Mouse (Mus musculus) E14TG2a.4 (cell line): Measurements from ENCODE around the gene Inka1.
A peak's percentile ranks its signal among the peaks of the same experiment; 100 is the strongest.

Source experiments
- H3K27me3 ChIP-seq: 2 replicates; pipeline ENCODE4 v1.6.1; 2014; ENCODE audit warnings: low read length, control low read depth; ENCODE audit not compliant: insufficient read depth
- H3K36me3 ChIP-seq: 2 replicates; pipeline ENCODE4 v1.6.1; 2014; ENCODE audit warnings: low read length, control low read depth; ENCODE audit not compliant: insufficient read depth
- H3K4me1 ChIP-seq: replicated peaks from 2 replicates; pipeline ENCODE4 v1.6.1; 2014; ENCODE audit warnings: low read depth, low read length, control low read depth
- H3K4me3 ChIP-seq: replicated peaks from 2 replicates; pipeline ENCODE4 v1.5.1; 2014; ENCODE audit warnings: mild to moderate bottlenecking, low read length
- H3K9me3 ChIP-seq: 2 replicates; pipeline ENCODE4 v1.6.1; 2014; ENCODE audit warnings: low read length, control low read depth
- CTCF ChIP-seq: conservative IDR thresholded peaks from 2 replicates; pipeline ENCODE4 v1.5.1; 2014; ENCODE audit warnings: low read length
- NANOG ChIP-seq: IDR thresholded peaks from 2 replicates; pipeline ENCODE4 v1.6.1; 2014; ENCODE audit warnings: borderline replicate concordance, low read length, mixed read lengths
- POU5F1 ChIP-seq: IDR thresholded peaks from 2 replicates; pipeline ENCODE4 v1.6.1; 2014; ENCODE audit warnings: low read length, borderline replicate concordance

Inka1 gene

GRCm38 (mm10) chr9:108008041-108008440 is 22.4 kb upstream of the Inka1 start:
- Histone ChIP-seq H3K9me3 (no peaks in the 10 kb centered on the region), H3K36me3 (peaks cover 11% of the 10 kb centered on the region; the same call in 1 of the 2 replicates), H3K4me1 (peaks cover 56% of the 10 kb centered on the region), H3K4me3 (no peak overlapping the region), H3K27me3 (no peaks in the 10 kb centered on the region)
- TF ChIP-seq CTCF (no peak), NANOG (no peak), POU5F1 (no peak)

- Histone ChIP-seq H3K9me3 (no peaks in the 10 kb centered on the region), H3K36me3 (peaks cover 9% of the 10 kb centered on the region; the same call in 1 of the 2 replicates), H3K4me3 (peak overlapping the region; percentile 100), H3K4me1 (peaks cover 38% of the 10 kb centered on the region), H3K27me3 (peaks cover 2% of the 10 kb centered on the region)
- TF ChIP-seq NANOG (no peak), POU5F1 (no peak), CTCF (no peak)
Measured at GRCm38 (mm10) chr9:108003531-108003890, 17.8 kb upstream of the Inka1 start.

- peaks cover 5% of the 10 kb centered on the region for H3K27me3 ChIP-seq
- TF ChIP-seq POU5F1 = no peak
- peak overlapping the region; percentile 100 for H3K4me3 ChIP-seq
- H3K4me1 ChIP-seq = peaks cover 32% of the 10 kb centered on the region
- peaks cover 9% of the 10 kb centered on the region; the same call in 1 of the 2 replicates for H3K36me3 ChIP-seq
- no peaks in the 10 kb centered on the region for H3K9me3 ChIP-seq
Measured at GRCm38 (mm10) chr9:108002778-108003530, 17.3 kb upstream of the Inka1 start.

GRCm38 (mm10) chr9:108001922-108002770 is 16.5 kb upstream of the Inka1 start, which contains the start of gene Ip6k1:
Gene Ip6k1, plus strand, starts transcription at chr9:108002501.
- TF ChIP-seq POU5F1 = peak; percentile 77; the same call in 1 of the 2 replicates
- TF ChIP-seq CTCF = no peak
- H3K4me3 ChIP-seq = peak within 1 kb of the TSS; percentile 100
- H3K36me3 ChIP-seq = peaks cover 9% of the 10 kb centered on the region; the same call in 1 of the 2 replicates
- H3K27me3 ChIP-seq = peaks cover 13% of the 10 kb centered on the region
- no peaks in the 10 kb centered on the region for H3K9me3 ChIP-seq
- H3K4me1 ChIP-seq = peaks cover 26% of the 10 kb centered on the region

GRCm38 (mm10) chr9:107996049-107996448 is 10.4 kb upstream of the Inka1 start, which contains the start of gene Gm20662:
Gene Gm20662, plus strand, starts transcription at chr9:107996349.
- Histone ChIP-seq H3K36me3 (no peaks in the 10 kb centered on the region), H3K27me3 (peaks cover 46% of the 10 kb centered on the region), H3K4me1 (peaks cover 29% of the 10 kb centered on the region), H3K4me3 (peak within 1 kb of the TSS; percentile 63), H3K9me3 (no peaks in the 10 kb centered on the region)
- no peak for TF ChIP-seq CTCF
- no peak for TF ChIP-seq POU5F1
- no peak for TF ChIP-seq NANOG

GRCm38 (mm10) chr9:107995513-107995912 is 9.8 kb upstream of the Inka1 start:
- TF ChIP-seq CTCF = no peak
- no peak for TF ChIP-seq POU5F1
- TF ChIP-seq NANOG = no peak
- peak overlapping the region; percentile 63 for H3K4me3 ChIP-seq
- peaks cover 46% of the 10 kb centered on the region for H3K27me3 ChIP-seq
- H3K9me3 ChIP-seq = no peaks in the 10 kb centered on the region
- peaks cover 28% of the 10 kb centered on the region for H3K4me1 ChIP-seq
- H3K36me3 ChIP-seq = no peaks in the 10 kb centered on the region

GRCm38 (mm10) chr9:107994464-107994863 is 8.8 kb upstream of the Inka1 start:
- Histone ChIP-seq H3K36me3 (no peaks in the 10 kb centered on the region), H3K27me3 (peaks cover 46% of the 10 kb centered on the region), H3K4me1 (peaks cover 34% of the 10 kb centered on the region), H3K9me3 (no peaks in the 10 kb centered on the region), H3K4me3 (no peak overlapping the region)
- TF ChIP-seq CTCF (no peak), POU5F1 (no peak), NANOG (no peak)

- TF ChIP-seq CTCF (no peak), NANOG (no peak), POU5F1 (no peak)
- Histone ChIP-seq H3K4me3 (no peak overlapping the region), H3K4me1 (peaks cover 39% of the 10 kb centered on the region), H3K9me3 (no peaks in the 10 kb centered on the region), H3K36me3 (no peaks in the 10 kb centered on the region), H3K27me3 (peaks cover 41% of the 10 kb centered on the region)
Measured at GRCm38 (mm10) chr9:107993013-107993412, 7.3 kb upstream of the Inka1 start.
